Mouse (Mus musculus): ENCODE measurements around the gene Adamtsl4.
A peak's percentile ranks its signal among the peaks of the same experiment; 100 is the strongest.

Gene Adamtsl4

GRCm38 (mm10) chr3:95635636-95636035 is 52.1 kb downstream of the Adamtsl4 start:
- no peak for DNase-seq (ENCODE audit: low spot score in 2 of 2)

- no peak for DNase-seq (ENCODE audit: low spot score in 2 of 2)
Observed at GRCm38 (mm10) chr3:95632648-95633588, 54.8 kb downstream of the Adamtsl4 start.

- DNase-seq (ENCODE audit: low spot score in 2 of 2): no peak
Observed at GRCm38 (mm10) chr3:95631304-95631703, 56.4 kb downstream of the Adamtsl4 start.

GRCm38 (mm10) chr3:95630856-95631255 is 56.9 kb downstream of the Adamtsl4 start:
- no peak for DNase-seq (ENCODE audit: low spot score in 2 of 2)

- peak in 1 of 2 experiments; percentile 50 for DNase-seq (ENCODE audit: low spot score in 2 of 2)
Observed at GRCm38 (mm10) chr3:95629755-95630154, 58.0 kb downstream of the Adamtsl4 start.

GRCm38 (mm10) chr3:95627763-95628162 is 60.0 kb downstream of the Adamtsl4 start:
- peak; percentile 32 to 61 for DNase-seq (ENCODE audit: low spot score in 2 of 2)
